Mouse (Mus musculus): ENCODE measurements around the gene Stk4.
"Not testable (repeated sequence)": the region's sequence is repeated elsewhere in the genome, so short reads cannot be mapped to it uniquely, and the experiment has no call there.

The Stk4 gene

DNA sequence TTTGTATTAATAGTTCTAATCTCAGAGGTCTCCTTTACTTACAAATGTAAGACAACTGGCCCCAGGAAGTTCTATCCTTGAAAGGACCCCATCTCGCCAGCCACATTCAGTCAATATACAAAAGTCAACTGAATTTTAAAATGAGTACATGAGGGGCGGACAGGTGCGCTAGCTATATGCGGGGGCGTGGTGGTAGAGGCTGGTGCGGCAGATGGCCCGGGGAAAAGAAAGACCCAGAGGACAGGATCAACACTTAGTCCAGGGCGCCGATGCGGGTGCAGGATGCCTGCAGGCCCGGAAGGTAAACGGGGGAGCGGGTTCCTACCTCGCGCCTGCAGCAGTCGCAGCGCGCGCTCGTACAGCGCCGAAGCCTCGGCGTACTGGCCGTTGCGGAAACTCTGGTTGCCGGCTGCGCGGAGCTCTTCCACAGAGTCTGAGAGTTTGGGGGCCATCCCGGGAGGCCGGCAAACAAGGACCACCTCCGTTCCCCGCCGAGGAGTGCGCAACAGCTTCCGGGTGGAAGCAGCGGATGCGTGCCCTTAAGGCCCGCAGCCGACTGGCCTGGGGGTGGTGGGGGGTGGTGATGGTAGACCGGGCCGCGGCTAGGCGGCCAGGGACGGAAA lies at the start of gene Stk4:
Gene Stk4 (plus strand): TSS at position 181 of the 623 bp plus-strand sequence.
- DNase-seq (ENCODE audit: low spot score in 2 of 2), result no peak

DNA sequence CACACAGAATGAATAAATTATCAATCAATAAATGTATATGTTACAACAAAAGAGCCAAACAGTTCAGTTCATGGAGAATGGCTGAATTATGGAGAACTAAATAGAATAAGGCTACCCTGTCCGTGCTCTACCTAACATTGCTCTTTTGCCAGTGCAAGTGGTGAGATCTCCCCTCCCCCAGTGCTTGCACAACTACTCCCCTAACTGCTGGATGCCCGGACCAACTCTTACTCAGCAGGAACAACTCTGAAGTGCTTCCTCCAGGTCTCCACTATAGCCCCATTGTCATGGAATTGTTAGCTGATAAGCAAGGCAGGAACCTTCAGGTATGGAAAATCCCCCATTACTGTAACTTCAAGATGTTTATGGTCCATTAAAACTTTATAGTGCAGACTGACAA lies 48.0 kb upstream of the Stk4 start:
- no peak for DNase-seq (ENCODE audit: low spot score in 2 of 2)

GRCm38 (mm10) chr2:164025150-164025549 lies 45.0 kb upstream of the Stk4 start, which contains the start of gene Pabpc1l:
TSS of gene Pabpc1l (plus strand) at chr2:164025450.
- no peak for DNase-seq (ENCODE audit: low spot score in 2 of 2)

GRCm38 (mm10) chr2:164031147-164031546 lies 39.0 kb upstream of the Stk4 start:
- DNase-seq (ENCODE audit: low spot score in 2 of 2), result no peak

DNA sequence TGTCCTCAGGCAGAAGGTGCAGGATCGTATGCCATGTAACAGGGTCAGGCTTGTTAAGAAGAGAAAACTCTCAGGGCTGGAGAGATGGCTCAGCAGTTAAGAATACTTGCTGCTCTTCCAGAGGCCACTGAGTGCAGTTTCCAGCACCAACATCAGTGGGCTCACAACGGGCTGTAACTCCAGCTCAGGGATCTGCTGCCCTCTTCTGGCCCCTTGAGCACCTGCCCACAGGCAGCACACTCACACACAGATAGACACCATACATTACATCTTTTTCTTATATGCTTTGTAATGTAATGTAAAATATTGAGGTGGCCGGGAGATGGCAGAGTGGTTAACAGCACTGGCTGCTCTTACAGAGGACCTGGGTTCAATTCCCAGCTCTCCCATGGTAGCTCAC lies 37.1 kb upstream of the Stk4 start:
- DNase-seq (ENCODE audit: low spot score in 2 of 2), result no peak

DNA sequence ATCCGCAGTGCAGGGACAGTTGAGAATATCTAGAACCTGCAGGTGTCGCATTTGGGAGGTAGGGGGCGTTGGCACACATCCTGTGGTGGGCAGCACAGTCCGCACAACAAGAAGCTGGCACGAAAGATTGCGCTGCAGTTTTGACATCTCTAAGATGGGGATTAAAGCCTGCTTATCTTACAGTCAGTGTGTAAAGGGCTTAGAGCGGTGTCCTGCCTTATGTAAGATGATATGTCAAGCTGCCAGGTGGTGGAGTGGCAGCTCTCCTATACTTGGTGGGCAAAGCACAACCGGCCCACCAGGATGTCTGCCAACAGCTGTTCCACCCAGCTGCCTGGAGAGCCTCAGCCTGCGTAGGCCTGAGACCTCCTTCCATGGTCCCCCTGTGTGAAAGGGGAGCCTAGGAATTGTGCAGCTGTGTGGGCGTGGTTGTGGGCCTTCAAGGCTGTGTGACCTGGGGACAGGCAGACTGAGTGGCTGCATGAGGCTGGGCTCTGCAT lies 33.6 kb upstream of the Stk4 start:
- no peak for DNase-seq (ENCODE audit: low spot score in 2 of 2)

DNA sequence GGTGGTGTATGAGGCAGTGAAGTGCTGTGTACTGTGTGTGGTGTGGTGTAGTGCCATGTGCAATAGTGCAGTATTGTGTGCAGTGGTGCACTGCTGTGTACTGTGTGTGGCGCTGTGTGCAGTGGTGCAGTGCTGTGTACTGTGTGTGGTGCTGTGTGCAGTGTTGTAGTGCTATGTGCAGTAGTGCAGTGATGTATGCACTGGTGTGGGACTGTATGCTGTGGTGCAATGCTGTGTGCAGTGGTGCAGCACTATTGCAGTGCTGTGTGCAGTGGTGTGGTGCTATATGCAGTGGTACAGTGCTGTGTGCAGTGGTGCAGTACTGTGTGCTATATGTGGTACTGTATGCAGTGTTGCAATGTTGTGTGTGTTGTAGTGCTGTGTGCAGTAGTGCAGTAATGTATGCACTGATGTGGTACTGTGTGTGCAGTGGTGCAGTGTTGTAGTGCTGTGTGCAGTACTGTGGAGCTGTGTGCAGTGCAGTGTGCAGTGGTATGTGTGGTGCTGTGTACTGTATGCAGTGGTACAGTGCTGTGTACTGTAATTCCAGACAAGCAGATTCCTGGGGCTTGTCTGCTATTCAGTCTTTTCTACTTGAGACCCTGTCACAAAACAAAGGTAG lies 31.6 kb upstream of the Stk4 start:
- no peak for DNase-seq (ENCODE audit: low spot score in 2 of 2)

DNA sequence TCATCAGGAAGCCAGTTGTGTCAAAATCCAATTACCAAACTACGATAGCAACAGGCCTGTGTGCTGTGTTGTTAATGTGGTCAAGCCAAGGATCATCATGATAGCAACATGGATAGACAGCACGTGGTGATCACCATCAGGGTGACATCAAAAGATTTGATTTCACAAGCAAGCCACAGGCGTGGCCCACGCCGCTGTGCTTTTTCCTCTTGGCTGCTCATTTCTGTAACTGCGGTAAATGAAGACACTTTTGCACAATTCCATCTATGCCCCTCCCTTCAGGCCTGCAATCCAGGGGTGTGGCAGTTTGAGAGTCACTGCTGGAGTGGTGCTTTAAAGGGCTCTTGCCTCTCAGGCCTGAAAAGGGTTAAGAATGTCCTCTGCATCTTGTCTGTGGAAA lies 29.2 kb upstream of the Stk4 start:
- DNase-seq (ENCODE audit: low spot score in 2 of 2), result peak; percentile 5 to 21

DNA sequence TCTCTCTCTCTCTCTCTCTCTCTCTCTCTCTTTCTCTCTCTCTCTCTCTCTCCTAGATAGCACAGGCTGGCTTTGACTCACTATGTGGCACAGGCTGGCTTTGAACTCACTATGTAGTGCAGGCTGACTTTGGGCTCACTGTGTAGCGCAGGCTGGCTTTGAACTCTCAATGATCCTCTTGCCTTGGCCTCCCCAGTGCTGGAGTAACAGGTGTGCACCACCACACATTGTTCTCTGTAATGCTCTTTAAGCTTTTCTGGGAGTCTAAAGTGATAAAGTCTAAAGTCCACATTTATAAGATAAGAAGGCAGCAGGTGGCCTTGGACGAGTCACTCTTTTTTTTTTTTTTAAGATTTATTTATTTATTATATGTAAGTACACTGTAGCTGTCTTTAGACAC lies 28.6 kb upstream of the Stk4 start:
- DNase-seq (ENCODE audit: low spot score in 2 of 2), result no peak

- peak; percentile 49 to 64 for DNase-seq (ENCODE audit: low spot score in 2 of 2)
These were observed 22.9 kb upstream of the Stk4 start for GRCm38 (mm10) chr2:164047197-164047690.

GRCm38 (mm10) chr2:164053767-164054166 lies 16.4 kb upstream of the Stk4 start:
- no peak for DNase-seq (ENCODE audit: low spot score in 2 of 2)

DNA sequence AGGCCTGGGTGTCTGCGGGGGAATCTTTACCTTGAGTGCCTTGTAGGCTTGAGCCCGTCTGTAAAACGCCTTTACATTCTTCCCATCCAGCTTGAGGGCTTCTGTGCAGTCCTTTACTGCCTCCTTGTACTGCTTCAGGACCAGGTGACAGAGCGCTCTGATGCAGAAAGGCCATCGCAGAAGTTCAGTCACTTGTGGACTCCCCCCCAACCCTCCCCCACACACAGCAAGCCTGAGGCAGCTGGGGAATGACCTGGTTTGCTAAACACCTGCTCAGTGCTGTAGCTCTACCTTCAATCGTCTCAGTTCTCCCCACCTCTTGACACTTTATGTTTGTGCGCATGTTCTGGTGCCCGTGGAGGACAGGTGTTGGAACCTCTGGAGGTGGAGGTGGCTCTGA lies 15.5 kb upstream of the Stk4 start:
- no peak for DNase-seq (ENCODE audit: low spot score in 2 of 2)

- no peak for DNase-seq (ENCODE audit: low spot score in 2 of 2)
These were observed 10.4 kb upstream of the Stk4 start for GRCm38 (mm10) chr2:164059634-164060235.

GRCm38 (mm10) chr2:164070765-164071436 lies 779 bp downstream of the Stk4 start, which contains the start of gene Tomm34:
TSS of gene Tomm34 (minus strand) at chr2:164071169.
- peak; percentile 92 to 96 for DNase-seq (ENCODE audit: low spot score in 2 of 2)

DNA sequence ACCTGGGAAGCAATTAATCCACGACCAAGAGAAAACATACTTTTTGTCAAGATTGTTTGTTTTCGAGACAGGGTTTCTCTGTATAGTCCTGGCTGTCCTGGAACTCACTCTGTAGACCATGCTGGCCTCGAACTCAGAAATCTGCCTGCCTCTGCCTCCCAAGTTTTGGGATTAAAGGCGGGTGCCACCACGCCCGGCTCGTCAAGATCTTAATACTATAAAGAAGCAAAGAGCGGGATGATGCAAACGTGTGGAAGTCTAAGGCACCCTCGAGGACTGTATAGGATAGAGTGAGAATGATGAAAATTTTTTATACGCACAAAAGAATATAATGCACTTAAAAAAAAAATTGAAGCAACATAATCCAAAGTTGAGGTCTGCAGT lies 1.3 kb downstream of the Stk4 start:
- DNase-seq (ENCODE audit: low spot score in 2 of 2), result not testable (repeated sequence)

DNA sequence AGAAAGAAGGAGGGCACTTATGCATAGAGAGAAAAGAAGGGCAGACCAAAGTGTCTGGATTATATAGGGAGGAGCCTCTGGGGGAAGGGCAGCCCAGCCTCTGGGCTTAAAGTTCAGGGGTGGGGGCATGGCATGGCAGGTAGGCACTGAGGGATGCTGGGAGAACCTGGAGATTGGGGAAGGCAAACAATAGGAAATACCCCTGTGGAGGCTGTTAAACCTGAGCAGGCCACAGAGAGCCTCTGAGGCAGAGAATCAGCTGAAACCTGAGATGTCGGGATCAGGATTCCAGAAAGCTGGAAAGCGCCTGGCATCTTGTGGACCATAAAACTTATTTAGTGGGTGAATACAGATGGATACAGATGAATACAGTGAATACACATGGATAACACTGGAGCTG lies 2.0 kb downstream of the Stk4 start:
- no peak for DNase-seq (ENCODE audit: low spot score in 2 of 2)

DNA sequence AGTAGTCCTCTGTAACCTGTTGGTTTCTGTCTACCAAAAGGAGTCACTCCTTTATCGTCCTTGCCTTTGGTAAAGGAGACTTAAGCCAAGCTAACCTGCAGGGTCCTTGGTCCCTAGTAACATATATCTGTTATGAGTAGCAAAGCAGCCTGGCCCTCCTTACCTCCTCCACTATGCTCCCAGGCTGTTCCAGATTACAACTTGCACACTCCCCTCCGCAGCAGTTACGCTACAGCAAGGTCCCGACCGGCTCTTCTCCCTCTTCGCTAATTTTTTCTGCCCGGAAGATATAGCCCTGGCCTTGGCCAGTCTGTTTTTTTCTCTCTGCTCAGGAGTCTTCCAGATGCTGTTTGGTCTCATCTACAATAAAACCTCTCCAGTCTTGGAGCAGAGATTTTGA lies 3.0 kb downstream of the Stk4 start:
- no peak for DNase-seq (ENCODE audit: low spot score in 2 of 2)

DNA sequence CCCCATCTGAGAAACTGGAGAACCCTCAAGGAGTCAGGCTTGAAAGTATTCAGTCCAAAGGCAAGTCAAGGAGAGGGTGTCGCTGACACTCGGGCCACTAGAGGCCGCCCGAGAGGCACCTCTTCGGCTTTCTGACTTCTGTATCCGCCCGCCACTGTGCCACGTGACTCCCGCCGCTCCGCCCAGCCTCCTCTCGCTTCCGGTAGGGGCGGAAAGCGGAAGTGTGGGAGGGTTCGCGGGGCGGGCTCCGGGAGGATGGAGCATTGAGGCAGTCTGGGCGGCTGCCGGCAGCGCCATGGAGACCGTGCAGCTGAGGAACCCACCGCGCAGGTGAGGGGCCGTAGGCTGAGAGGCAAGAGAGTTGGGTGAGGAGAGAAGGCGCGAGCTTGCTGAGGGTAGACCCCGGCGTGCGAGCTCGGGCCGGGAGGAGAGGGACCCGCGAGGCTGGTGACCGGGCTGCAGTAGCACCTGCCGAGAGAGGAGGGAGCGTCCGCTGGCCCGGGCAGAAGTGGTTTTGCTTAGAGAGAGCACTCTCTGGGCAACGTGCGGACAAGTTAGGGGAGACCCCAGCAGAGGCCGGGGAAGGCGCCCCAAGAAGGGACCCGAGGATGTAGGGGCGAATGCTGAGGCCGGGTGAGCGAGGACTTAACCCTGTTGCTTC lies 3.9 kb downstream of the Stk4 start:
- peak; percentile 99 for DNase-seq (ENCODE audit: low spot score in 2 of 2)

GRCm38 (mm10) chr2:164075088-164075487 lies 5.0 kb downstream of the Stk4 start:
- DNase-seq (ENCODE audit: low spot score in 2 of 2), result peak; percentile 57 to 65

- no peak for DNase-seq (ENCODE audit: low spot score in 2 of 2)
These were observed 6.8 kb downstream of the Stk4 start for GRCm38 (mm10) chr2:164076874-164077425.

DNA sequence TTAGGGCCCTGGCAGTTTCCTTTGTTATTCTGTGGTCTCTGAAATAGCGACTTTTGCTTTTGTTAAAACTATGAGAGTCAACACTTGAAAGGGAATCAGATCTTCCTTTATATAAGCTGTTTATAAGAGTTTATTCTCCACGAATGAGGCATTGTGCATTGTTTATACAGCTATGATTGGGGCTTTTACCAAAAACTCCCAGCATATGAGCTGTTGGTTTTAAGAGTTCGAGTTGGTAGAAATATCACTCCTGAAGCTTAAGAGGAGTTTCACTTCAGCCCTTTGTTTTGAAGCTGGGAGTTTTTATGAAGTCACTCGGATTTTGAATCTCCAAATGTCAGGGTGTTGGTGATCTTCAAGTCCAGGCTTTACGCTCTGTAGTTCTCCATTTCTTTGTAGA lies 7.8 kb downstream of the Stk4 start:
- peak in 1 of 2 experiments; percentile 54 for DNase-seq (ENCODE audit: low spot score in 2 of 2)
